Mouse (Mus musculus): ENCODE data around the gene B230219D22Rik. TPM values are rescaled to one million over a fixed set of nuclear protein-coding genes. Genes with fewer than 3 reads are reported as not detected.

B230219D22Rik gene
- polyA plus RNA-seq, 1 experiment from 2014 or later: 71.4 TPM

GRCm38 (mm10) chr13:55727839-55728238, 34.9 kb downstream of the B230219D22Rik start:
- Histone ChIP-seq H3K9me3 (no peaks in the 10 kb centered on the region), H3K4me3 (peak overlapping the region; percentile 61), H3K27me3 (no peaks in the 10 kb centered on the region), H3K9ac (replicated peaks) (peak overlapping the region; percentile 71; the same call in 1 of the 2 replicates), H3K4me1 (no peaks in the 10 kb centered on the region), H3K36me3 (peaks cover 24% of the 10 kb centered on the region), H3K4me2 (replicated peaks) (peak overlapping the region; percentile 60), H3K27ac (replicated peaks) (peak overlapping the region; percentile 97)
- 4% methylated on average over 19 of the region's 19 CpGs for WGBS
- 0 out of 2 replicates have a peak, but pooled peaks have one; percentile 61 for ATAC-seq (ENCODE audit: low FRiP score, low read depth)

GRCm38 (mm10) chr13:55730716-55731115, 37.8 kb downstream of the B230219D22Rik start:
- H3K9me3 ChIP-seq: no peaks in the 10 kb centered on the region
- 82% methylated on average over 7 of the region's 7 CpGs for WGBS

GRCm38 (mm10) chr13:55732121-55732520, 39.2 kb downstream of the B230219D22Rik start:
- Histone ChIP-seq H3K27ac (replicated peaks) (no peak overlapping the region), H3K9me3 (no peaks in the 10 kb centered on the region), H3K4me3 (no peak overlapping the region), H3K27me3 (no peaks in the 10 kb centered on the region), H3K4me1 (no peaks in the 10 kb centered on the region), H3K4me2 (replicated peaks) (no peak overlapping the region), H3K9ac (replicated peaks) (no peak overlapping the region), H3K36me3 (no peaks in the 10 kb centered on the region)
- ATAC-seq (ENCODE audit: low FRiP score, low read depth): no peak
- 82% methylated on average over 2 of the region's 2 CpGs for WGBS

More at GRCm38 (mm10) chr13:55730716-55731115, 37.8 kb downstream of the B230219D22Rik start:
- Histone ChIP-seq H3K9ac (replicated peaks) (no peak overlapping the region), H3K4me2 (replicated peaks) (no peak overlapping the region), H3K27me3 (no peaks in the 10 kb centered on the region), H3K4me3 (no peak overlapping the region), H3K4me1 (no peaks in the 10 kb centered on the region), H3K36me3 (0 out of 2 replicates have a peak, but pooled peaks cover 3% of the 10 kb centered on the region), H3K27ac (replicated peaks) (no peak overlapping the region)
- ATAC-seq (ENCODE audit: low FRiP score, low read depth): no peak

GRCm38 (mm10) chr13:55733628-55734502, 40.9 kb downstream of the B230219D22Rik start:
- no peak for ATAC-seq (ENCODE audit: low FRiP score, low read depth)
- H3K4me1 ChIP-seq: no peaks in the 10 kb centered on the region
- H3K27ac ChIP-seq (replicated peaks): no peak overlapping the region
- no peak overlapping the region for H3K4me3 ChIP-seq
- no peaks in the 10 kb centered on the region for H3K9me3 ChIP-seq
- H3K36me3 ChIP-seq: no peaks in the 10 kb centered on the region
- no peak overlapping the region for H3K9ac ChIP-seq (replicated peaks)
- H3K27me3 ChIP-seq: no peaks in the 10 kb centered on the region
- no peak overlapping the region for H3K4me2 ChIP-seq (replicated peaks)
- WGBS: 90% methylated on average over 22 of the region's 22 CpGs

- H3K9me3 ChIP-seq: no peaks in the 10 kb centered on the region
- no peak overlapping the region for H3K9ac ChIP-seq (replicated peaks)
- H3K27ac ChIP-seq (replicated peaks): no peak overlapping the region
- H3K4me3 ChIP-seq: no peak overlapping the region
- H3K4me1 ChIP-seq: no peaks in the 10 kb centered on the region
- H3K4me2 ChIP-seq (replicated peaks): no peak overlapping the region
- no peak for ATAC-seq (ENCODE audit: low FRiP score, low read depth)
- H3K36me3 ChIP-seq: no peaks in the 10 kb centered on the region
- WGBS: 93% methylated on average over 8 of the region's 8 CpGs
- no peaks in the 10 kb centered on the region for H3K27me3 ChIP-seq
Observed at GRCm38 (mm10) chr13:55737885-55738284, 45.0 kb downstream of the B230219D22Rik start.

GRCm38 (mm10) chr13:55742306-55742705, 49.4 kb downstream of the B230219D22Rik start:
- no peaks in the 10 kb centered on the region for H3K27me3 ChIP-seq

More at GRCm38 (mm10) chr13:55742306-55742705, 49.4 kb downstream of the B230219D22Rik start:
- Histone ChIP-seq H3K27ac (replicated peaks) (no peak overlapping the region), H3K36me3 (no peaks in the 10 kb centered on the region), H3K4me2 (replicated peaks) (no peak overlapping the region), H3K9ac (replicated peaks) (no peak overlapping the region), H3K4me1 (no peaks in the 10 kb centered on the region), H3K9me3 (no peaks in the 10 kb centered on the region), H3K4me3 (no peak overlapping the region)
- ATAC-seq (ENCODE audit: low FRiP score, low read depth): no peak
- 71% methylated on average over 8 of the region's 8 CpGs for WGBS

Other genes with a start within 250 kb of the B230219D22Rik start
- gene Grk6, start 248.1 kb upstream of the B230219D22Rik start, polyA plus RNA-seq (2016; fragmentation: Nextera tagmentation; extraction: Ambion mirVana): 53.1 and 58.5 TPM in 2 replicates
- 2.0 and 2.3 TPM in 2 replicates for gene Prr7, start 228.9 kb upstream of the B230219D22Rik start, polyA plus RNA-seq (2016; fragmentation: Nextera tagmentation; extraction: Ambion mirVana)
- gene Dbn1, start 205.0 kb upstream of the B230219D22Rik start, polyA plus RNA-seq (2016; fragmentation: Nextera tagmentation; extraction: Ambion mirVana): 558 and 585 TPM in 2 replicates
- 140 and 156 TPM in 2 replicates for gene Pdlim7, start 179.4 kb upstream of the B230219D22Rik start, polyA plus RNA-seq (2016; fragmentation: Nextera tagmentation; extraction: Ambion mirVana)
- gene Dok3, start 163.8 kb upstream of the B230219D22Rik start, polyA plus RNA-seq (2016; fragmentation: Nextera tagmentation; extraction: Ambion mirVana): 2.9 and 4.6 TPM in 2 replicates
- gene Ddx41, start 156.5 kb upstream of the B230219D22Rik start, polyA plus RNA-seq (2016; fragmentation: Nextera tagmentation; extraction: Ambion mirVana): 64.6 and 73.4 TPM in 2 replicates
- 67.2 and 67.7 TPM in 2 replicates for gene Fam193b, start 122.0 kb upstream of the B230219D22Rik start, polyA plus RNA-seq (2016; fragmentation: Nextera tagmentation; extraction: Ambion mirVana)
- 105 and 108 TPM in 2 replicates for gene Tmed9, start 119.4 kb upstream of the B230219D22Rik start, polyA plus RNA-seq (2016; fragmentation: Nextera tagmentation; extraction: Ambion mirVana)
- gene B4galt7, start 93.2 kb upstream of the B230219D22Rik start, polyA plus RNA-seq (2016; fragmentation: Nextera tagmentation; extraction: Ambion mirVana): 40.4 and 41.9 TPM in 2 replicates
- gene Caml, start 70.1 kb upstream of the B230219D22Rik start, polyA plus RNA-seq (2016; fragmentation: Nextera tagmentation; extraction: Ambion mirVana): 68.0 and 73.9 TPM in 2 replicates
- 41.7 and 43.0 TPM in 2 replicates for gene Ddx46, start 58.1 kb upstream of the B230219D22Rik start, polyA plus RNA-seq (2016; fragmentation: Nextera tagmentation; extraction: Ambion mirVana)
- 90.9 and 99.6 TPM in 2 replicates for gene Txndc15, start 21.5 kb downstream of the B230219D22Rik start, polyA plus RNA-seq (2016; fragmentation: Nextera tagmentation; extraction: Ambion mirVana)
- gene Pcbd2, start 34.2 kb downstream of the B230219D22Rik start, polyA plus RNA-seq (2016; fragmentation: Nextera tagmentation; extraction: Ambion mirVana): 23.9 and 30.0 TPM in 2 replicates
- gene Catsper3, start 91.4 kb downstream of the B230219D22Rik start, polyA plus RNA-seq (2016; fragmentation: Nextera tagmentation; extraction: Ambion mirVana): 0.18 TPM in 1 of 2 replicates, not detected in the other
- 2.7 and 4.1 TPM in 2 replicates for gene Pitx1, start 143.1 kb downstream of the B230219D22Rik start, polyA plus RNA-seq (2016; fragmentation: Nextera tagmentation; extraction: Ambion mirVana)

Measured in midbrain, embryonic 12.5 days (tissue).